Mouse (Mus musculus) heart, postnatal 0 days (tissue): ENCODE measurements around the gene Rad50.

ENCODE experiments used
- CTCF ChIP-seq: IDR thresholded peaks from 2 replicates; pipeline ENCODE4 v1.5.1; 2016; ENCODE audit warnings: antibody characterized with exemption, control low read depth, low read depth
- EP300 ChIP-seq: IDR thresholded peaks from 2 replicates; pipeline ENCODE4 v1.6.1; 2016; ENCODE audit warnings: antibody characterized with exemption, low read depth

DNA sequence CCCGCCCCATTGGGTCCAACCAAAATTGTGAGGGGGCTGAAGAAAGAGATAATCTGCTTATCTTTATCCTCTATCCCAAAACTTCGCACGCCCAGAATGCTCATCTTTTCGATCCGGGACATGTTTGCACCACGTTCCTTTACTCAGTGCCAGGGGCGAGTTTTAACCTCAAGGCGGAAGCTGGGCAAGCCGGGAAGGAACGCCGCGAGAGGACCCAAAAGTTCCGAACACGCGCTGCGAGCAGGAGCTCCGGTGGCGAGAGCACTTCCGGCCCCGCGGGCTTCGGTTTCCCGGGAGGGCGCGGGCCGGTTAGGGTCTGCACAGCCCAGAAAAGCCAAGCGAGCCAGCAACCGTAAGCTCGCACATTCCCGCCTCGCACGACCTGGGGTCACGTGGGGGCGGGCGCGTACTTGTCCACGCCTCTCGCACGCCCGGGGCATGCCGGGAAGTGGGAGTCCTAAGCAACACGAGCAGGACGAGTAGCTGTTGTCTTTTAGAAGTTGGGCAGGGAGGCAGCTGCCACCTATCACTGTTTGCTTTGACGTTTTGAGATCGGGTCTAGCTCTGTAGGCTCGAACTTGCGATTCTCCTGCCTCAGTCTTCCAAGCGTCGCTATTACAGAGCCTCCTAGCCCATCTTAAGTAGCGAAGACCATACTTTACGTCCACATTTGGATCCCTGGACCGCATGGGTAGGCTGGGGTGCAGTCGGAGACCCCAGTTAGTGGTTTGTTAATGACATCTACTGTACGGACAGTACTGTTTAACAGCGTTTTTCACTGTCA, at the start of gene Rad50:
- TF ChIP-seq EP300 (no peak), CTCF (no peak)
